Mouse (Mus musculus) right cerebral cortex, adult 18-20 months (tissue): ENCODE measurements around the gene Cyp2c38.
"Not testable (repeated sequence)": the region's sequence is repeated elsewhere in the genome, so short reads cannot be mapped to it uniquely, and the experiment has no call there.

Experiments
- DNase-seq: peaks from one replicate; pipeline ENCODE4 v3.0.0; 2022; ENCODE audit warnings: mixed read lengths

Gene Cyp2c38

GRCm38 (mm10) chr19:39462941-39463340, at the start of gene Cyp2c38:
Gene Cyp2c38, minus strand, starts transcription at chr19:39463075.
- DNase-seq: no peak

- DNase-seq: no peak
Observed at GRCm38 (mm10) chr19:39510534-39510933, 47.7 kb upstream of the Cyp2c38 start, which contains the start of gene Cyp2c39. Gene Cyp2c39, plus strand, starts transcription at chr19:39510862.

GRCm38 (mm10) chr19:39509533-39509932, 46.7 kb upstream of the Cyp2c38 start:
- no peak for DNase-seq

- DNase-seq: no peak
Observed at GRCm38 (mm10) chr19:39506341-39506740, 43.5 kb upstream of the Cyp2c38 start.

- DNase-seq: not testable (repeated sequence)
Observed at GRCm38 (mm10) chr19:39483961-39484360, 21.1 kb upstream of the Cyp2c38 start.

- DNase-seq: no peak
Observed at GRCm38 (mm10) chr19:39463923-39464322, 1.0 kb upstream of the Cyp2c38 start.
